Mouse (Mus musculus) retina, postnatal 7 days (tissue): Measurements from ENCODE around the gene Pfdn4.
A peak's percentile ranks its signal among the peaks of the same experiment; 100 is the strongest.
"Not testable (repeated sequence)": the region's sequence is repeated elsewhere in the genome, so short reads cannot be mapped to it uniquely, and the experiment has no call there.

ENCODE experiments used
- DNase-seq: peaks from one replicate; pipeline ENCODE4 v3.0.0-alpha.2; 2012; ENCODE audit warnings: low read depth, low spot score

The Pfdn4 gene

DNA sequence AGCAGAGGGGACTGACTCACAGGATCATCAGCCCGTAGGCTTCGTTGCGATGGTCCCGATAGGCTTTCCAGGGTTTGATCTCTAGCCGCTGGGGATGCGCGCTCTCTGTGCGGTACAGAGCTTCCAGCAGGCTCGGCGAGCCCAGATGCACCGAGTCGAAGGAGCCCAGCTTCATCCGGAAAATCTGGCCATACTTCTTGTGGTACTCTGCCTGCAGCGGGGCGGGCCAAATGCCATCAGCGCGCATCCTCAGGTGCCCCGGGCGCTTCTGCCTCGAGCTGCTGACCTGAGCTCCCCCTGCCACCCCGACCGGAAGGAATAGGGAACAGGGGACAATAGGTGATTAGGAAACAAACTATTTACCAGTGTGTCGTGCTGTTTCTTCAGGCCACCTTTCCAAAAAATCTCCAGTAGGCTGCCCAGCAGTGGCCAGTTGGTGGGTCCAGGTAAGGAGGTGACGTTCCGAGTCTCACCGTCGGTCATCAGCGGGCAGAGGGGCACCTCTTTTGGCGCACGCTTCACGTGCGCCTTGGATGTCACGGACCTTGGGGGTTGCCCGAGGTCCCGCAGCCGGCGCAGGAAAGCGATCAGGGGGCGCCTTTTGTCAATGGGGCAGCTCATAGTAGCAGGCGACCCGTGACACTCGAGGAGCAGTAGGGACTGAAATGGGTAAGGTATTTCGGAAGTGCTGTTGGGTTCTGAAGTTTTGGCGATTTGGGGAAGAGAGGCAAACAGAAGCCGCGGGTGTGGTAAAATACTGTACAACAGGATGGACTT is at the start of gene Pfdn4:
Gene Pfdn4, plus strand, starts transcription at position 275 of the 777 bp plus-strand sequence.
- DNase-seq: no peak

DNA sequence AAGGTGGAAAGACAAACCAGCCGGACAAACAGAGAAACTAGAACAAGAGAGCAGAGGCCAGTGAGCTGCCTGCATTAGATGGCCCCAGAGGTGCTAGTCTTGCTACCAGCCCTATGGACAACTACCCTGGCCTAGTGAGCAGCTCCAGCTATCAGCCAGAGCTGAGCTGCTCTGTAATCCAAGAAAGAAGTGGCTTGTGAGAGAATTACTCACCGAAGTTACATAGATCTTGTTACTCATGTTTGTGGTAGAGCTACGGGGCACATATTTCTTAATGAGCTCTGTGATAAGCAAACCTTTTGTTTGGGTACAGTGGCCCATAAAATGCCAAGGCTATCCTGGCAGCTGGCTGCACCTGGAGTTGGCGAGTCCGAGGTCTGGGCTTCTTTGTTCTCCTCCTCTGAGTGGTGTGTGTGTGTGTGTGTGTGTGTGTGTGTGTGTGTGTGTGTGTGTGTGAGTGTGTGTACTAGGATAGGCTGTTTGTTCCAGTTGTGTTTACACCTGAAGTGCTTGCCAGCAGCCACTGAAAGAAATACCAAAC is 49.3 kb upstream of the Pfdn4 start:
- no peak for DNase-seq

DNA sequence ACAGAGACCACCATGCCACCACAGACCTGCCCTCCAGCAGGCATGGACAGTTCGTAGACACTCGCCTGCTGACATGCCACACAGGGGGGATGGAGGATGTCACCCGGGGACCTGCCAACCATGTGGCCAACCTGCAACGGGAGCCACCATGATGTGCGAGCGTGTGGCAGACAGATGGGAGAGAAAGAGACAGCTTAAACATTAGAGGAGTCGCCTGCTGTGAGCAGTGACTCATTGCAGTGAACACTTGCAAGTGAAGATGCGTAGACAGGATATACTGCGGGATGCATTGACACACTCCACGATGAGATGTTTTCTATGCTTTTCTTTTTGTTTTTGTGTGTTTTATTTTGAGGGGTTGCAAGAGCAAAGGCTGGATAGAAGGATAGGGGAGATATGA is 48.6 kb upstream of the Pfdn4 start:
- DNase-seq: no peak

DNA sequence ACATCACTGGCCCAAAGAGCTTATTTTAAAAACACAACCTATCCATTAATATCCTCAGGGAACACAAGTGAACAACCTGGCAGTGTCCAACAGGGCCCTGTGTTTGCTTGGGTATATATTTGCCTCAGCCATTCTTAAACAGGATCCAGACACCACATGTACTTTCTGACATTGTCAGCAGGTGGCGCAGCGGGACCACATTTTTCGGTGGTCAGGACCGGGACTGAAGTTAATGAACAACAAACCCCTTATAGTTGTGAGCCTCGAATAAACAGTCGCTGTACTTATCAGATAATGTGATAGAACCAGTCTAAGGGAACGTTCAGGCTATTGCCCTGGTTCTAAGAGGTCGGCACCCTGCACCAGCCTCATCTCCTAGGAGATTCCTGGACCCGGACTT is 45.3 kb upstream of the Pfdn4 start:
- peak; percentile 59 for DNase-seq

DNA sequence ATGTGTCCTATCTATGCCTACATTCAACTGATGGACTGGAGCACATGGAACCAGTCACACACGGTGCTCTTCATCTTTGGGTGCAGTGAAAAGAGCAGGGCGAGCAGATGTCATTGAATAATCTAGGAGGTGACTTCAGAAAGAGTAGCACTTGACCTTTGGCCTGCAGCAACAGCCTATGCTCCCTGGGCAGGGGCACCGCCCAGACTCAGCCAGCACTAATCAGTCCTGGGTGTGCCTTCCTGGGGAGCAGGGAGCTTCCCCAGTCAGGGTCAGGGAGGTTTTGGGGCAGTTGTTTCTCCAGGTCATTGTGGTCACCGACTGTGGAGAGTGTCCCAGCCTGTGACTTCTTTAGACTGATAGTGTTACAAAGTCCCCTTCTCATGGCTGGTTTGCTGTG is 42.4 kb upstream of the Pfdn4 start:
- DNase-seq: not testable (repeated sequence)

DNA sequence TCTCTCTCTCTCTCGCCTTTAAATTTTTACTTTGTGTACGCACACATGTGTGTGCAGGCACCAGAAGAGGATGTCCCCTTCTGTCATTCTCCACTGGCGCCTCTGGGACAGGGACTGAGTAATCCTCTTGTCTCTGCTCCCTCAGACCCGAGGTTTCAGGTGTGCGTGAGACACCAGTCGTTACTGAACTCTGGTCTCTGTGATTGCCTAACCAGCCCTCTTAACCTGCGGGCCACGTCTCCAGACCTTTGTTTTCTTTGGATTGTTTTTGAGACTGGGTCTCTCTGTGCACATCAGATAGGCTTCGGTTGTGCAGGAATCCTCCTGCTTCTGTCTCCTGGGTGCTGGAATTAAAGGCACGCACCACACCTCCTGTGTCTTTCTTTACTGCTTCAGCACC is 37.0 kb upstream of the Pfdn4 start:
- no peak for DNase-seq

DNA sequence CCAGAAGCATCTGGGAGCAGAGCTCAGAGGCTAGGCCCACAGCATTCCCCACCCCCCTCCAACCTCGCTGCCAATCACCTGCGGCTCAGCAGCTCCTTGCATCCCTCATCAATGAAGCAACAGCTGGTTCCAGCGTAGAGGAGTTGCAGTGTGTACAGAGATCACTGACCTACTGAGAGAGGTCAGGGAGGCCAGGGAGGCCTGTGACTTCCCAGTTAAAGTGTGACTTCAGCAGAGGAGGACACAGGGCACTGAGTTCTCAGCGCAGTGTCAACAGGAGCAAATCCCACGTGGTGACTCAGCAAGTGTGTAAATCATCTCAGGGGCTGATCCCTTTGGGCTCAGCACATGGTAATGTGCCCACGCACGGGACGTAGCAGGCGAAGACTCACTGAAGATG is 36.4 kb upstream of the Pfdn4 start:
- no peak for DNase-seq

DNA sequence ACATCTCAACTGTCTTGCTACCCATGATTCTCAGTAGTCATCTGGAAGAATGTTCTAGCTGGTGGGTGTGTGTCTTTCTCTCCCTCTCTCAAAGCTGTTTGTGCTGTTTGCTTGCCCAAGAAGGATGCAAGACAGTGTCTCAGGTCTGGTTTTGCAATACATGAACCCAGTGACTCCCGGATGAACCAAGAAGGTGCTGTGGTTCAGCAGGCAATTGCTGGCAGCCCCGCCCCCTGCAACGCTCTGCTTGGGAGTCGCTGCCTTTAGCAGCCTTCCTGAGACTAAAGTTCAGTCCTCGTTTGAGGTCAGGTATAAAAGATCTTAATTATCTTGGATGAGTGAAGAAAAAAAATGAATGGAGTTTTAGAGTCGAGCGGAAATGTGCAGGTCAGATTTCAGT is 34.6 kb upstream of the Pfdn4 start:
- DNase-seq: no peak

DNA sequence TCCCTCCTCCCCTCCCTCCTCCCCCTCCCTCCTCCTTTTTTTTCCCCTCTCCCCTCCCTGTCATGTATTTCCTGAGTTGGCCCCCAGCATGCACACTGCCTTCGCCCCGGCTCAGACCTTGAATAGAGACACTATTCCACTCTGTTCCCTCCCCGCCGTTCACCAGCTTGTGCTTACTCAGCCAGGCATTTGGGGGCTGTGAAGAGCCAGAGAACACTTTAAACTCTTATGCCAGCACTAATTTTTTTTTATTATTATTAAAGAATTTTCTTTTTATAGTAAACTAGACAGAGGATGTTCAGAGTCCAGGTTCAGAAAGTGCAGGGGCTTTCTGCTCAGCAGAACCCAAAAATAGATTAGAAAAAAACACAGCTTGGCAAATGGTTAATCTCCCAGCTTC is 31.4 kb upstream of the Pfdn4 start:
- no peak for DNase-seq

DNA sequence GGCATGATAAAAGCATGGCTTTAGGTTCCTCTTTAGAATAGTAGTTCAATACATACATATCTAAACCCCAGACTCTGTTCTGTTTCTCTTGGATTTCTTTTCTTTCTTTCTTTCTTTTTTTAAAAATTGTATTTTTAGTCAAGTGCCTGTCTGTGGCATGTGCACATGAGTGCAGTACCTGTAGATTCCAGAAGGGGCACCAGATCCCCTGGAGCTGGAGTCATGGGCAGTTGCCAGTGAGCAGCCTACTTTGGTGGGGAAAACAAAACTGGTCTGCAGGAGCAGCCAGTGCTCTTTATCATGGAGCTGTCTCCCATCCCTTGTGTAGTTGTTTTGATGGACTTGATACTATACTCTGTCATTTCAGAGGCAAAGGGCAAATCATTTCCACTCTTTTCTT is 28.2 kb upstream of the Pfdn4 start:
- DNase-seq: no peak

DNA sequence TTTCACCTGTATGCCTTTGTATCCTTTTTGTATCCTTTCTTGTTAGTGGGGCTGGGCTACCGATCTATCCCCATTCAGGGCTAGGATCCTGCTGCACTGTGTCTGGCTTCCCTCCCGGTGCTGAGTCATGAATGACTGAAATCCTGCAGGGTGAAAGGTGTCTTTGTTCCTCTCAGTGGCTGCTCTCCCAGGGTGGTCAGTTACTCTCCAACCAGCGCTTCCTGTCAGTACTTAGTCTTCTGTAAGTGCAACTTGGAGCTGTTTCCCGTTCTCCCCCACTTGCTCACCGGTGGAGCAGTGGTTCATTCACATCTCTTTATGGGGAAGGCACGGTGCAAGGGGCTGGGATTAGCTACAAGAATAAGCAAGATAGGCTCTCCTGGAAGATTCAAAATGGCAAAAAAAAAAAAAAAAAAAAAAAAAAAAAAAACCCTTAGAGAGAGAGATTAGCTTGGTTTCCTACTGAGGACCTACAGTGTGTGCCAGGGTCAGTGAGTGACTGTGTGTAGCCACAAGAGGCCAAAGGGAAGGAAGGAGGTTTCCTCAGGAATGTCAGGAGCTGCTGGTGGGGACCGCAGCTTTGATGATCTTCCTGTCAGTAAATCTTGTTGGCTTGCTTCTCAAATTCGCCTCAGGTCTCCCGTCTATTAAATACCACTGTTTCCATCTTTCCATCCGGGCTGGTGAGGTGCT is 26.5 kb upstream of the Pfdn4 start:
- no peak for DNase-seq

DNA sequence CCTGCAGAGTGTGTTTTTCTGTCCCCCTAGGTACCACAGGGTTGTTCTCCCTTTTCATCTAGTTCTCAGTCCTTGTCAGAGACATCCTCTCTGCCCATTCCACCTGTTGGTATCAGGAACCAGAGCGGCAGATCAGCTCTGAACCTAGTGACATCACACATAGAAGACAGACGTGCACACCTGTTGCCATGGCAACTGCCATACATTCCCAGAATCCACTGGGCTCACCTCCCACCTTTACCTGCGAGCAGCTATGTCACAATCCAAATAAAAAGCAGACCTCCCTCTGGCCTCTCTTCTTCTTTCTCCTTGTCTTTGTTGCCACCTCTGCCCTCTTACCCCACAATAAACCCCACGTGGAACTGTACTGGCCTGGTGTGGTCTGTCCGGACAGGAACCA is 25.6 kb upstream of the Pfdn4 start:
- DNase-seq: no peak

DNA sequence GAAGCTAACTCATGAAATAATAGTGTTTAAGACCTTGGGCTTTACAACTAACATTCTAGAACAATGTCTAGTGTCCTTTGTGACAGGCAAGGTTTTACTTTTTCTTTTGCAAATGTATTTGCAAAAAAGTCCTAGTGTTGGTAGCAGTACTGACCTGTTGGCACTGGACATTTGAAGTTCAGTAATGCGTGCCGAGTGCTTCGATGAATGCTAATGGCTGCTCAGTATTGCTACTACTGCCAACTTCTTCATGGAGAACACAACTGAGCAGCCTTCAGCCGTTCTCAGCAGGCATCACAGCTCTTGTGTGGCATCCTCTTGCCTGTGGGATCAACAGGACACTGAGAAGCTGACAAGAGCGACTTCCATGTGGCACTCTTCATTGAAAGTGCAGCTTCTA is 22.1 kb upstream of the Pfdn4 start:
- DNase-seq: no peak

DNA sequence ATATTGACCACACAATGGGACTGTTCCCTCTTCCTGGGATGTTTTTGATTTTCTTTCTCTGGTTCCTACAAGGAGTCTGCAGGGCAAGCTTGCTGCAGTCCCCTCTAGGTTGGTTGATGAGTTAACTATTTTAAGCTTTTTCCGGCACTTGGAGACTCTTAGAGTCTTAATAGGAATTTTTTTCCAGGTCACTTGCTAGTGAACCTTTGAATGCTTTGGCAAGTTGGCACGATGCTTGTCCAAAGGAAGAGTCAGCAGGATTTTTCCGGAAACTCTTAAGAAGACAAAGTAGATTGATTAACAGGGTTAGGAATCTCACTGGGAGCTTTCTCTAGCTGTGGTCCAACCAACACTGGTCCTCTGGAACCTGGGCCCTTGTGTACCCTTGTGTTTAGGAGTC is 21.1 kb upstream of the Pfdn4 start:
- DNase-seq: no peak

DNA sequence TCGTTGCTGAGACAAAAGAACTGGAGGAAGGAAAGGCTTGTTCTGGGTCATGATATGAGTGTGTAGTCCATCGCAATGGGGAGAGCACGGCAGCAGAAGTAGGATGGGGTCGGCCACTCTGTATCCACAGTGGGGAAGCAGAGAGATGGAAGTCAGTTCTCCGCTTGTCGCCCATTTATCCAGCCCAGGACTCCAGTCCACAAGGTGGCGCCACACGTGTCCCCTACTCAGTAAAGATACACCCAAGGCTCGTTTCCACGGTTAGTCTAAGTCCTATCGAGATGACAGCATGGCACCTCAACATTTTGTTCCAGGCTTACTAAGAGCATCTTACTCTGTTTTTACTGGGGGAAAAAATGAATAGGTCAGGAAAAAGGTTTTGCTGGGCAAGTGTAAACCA is 20.0 kb upstream of the Pfdn4 start:
- no peak for DNase-seq

DNA sequence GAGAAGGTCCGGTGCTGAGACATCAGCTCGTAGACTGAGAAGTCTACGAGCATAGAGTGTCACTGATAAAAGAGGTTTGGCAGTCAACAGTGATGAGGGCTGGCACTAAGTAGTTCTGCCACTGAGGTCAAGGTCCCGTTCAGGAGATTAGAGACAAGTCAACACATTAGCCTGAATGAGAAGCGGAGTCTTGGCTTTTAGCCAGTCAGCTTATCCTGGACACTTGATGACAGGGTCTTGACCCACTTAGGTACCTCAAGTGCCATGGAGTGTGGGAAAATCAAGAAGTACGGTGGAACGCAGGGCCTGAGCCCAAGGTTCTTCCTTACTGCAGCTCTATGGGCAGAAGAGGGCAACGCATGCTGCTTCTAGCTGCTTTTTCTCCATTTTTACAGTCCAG is 19.6 kb upstream of the Pfdn4 start:
- DNase-seq: no peak

DNA sequence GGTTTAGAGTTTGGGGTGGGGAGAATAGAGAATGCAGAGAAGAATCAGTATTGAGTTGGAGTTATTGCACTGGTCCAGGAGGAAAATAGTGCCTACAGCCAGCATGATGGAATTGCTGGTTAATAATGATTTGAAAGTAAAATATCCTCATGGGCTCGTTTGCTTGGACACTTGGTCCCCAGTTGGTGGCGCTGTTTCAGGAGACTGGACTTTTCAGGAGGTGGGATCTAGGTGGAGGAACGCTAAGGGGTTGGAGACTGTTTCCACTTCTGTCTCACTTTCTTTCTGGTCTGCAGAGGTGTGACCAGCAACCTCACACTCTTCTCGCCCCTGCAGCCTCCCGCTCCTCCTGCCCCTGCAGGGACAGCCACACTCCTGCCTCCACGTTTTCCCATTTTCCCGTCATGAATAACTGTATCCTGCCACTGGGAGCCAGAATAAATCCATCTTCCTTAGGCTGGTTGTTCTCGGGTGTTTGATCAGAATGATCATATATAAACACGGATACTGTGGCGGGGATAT is 14.1 kb upstream of the Pfdn4 start:
- DNase-seq: no peak

DNA sequence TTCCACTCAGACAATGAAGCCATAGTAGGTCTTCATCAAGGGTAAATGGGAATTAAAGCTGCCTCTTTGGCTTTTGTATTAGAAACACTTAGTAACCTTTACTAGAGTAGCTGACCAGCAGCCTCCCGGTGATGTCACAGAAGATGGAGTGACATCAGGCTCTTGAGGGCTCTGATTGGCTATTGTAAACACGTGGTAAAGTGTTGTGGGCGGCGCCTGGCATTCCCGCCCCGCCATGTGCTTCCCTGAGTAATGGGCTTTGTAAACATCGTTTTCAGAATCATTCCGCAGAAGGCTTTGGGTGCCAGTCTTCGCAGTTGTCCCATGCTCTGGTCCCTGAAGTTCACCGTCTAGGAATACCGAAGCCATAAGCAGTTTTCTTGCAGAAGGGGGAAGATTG is 12.3 kb upstream of the Pfdn4 start:
- no peak for DNase-seq

DNA sequence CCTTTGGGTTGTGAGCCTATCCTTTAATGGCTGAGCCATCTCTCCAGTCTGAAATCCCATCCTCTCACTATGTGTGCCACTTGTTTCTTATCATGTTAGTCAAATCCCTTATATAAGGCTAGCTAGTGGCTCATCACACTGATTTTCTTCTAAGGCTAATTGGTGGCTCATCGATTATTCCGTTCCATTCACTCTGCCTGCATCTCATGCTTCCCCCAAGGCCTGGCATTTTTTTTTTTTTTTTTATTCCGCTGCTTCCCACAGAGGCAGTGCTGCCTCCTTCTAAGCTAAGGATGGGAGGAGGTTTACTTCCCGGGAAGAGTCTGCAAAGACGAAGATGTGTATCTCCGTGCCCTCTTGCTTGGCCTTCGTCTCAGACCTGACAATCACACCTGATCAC is 9.0 kb upstream of the Pfdn4 start:
- no peak for DNase-seq

DNA sequence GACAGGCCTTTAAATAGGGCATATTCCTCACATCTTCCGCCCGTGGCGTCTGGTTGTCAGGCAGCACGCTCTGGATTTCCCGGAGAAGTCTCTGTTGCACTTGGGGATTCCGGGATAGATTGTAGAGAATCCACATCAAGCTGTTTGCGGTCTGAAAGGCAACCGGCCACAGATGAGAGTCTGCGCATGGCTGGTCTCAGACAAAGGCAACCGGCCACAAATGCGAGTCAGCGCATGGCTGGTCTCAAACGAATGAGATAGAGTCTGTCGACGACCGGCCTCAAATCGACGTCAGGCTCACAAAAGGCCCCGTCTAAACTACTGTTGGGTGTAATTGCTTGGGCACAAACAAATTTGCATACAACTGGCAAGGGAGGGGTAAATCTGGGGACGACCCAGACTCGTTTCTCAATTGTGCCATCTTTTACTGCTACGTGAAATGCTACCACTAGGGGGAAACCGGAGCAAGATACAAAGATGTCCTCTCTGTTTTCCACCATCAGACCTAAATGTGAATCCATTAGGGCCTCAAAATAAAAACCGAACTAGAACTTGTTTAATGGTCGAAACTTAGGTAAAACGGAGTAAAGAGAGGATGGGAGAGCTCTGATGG is 8.2 kb upstream of the Pfdn4 start:
- no peak for DNase-seq

DNA sequence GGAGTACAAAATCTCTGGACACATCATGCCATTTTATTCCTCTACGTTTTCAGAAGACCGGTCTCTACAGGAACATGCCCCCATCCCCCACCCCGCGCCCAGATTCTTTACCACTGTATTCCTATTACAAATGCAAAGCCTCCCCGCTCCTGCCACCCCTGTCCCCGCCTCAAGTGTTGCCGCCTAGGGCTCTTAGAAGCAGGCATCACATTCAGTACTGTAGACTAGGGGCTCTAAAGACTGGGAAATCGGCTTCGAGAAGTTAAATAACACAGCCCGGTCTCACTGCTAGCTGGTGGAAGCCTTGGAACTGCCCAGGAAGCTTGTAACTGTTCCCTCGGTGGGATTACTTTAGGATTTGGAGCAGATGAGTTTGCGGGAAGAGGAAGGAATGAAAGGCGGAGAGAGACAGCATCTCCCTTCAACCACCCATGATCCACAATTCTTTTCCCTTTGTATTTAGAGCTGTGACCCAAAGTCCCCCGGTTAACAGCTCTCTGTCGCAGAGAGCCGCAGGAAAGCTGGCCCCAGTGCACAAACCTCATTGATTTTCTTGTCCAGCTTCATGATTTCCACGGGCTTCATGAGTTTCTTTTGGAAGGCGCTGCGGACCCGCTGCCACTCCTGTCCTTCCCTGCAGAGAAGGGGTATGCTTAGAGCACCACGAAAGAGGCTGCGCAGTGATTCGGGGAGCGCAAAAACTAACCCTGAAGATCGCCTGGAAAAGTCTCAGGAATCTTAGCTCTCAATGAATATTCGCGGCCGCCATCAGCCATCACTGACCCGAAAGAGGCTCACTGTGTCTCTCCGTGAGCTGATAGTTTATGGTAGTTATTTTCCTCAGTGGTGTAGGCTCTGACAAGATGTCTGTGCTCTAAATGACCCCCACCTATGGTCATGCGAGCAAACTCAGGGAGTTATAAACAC is 1.2 kb upstream of the Pfdn4 start:
- no peak for DNase-seq
